In genomic region chr6:39035039-39035438, GRCm38 (mm10) we compare ENCODE assay signal across 24 mouse cellular contexts.
"Had no signal": no experiment of that assay in that cellular context is flagged by ENCODE, and none has a peak within 500 bp of the region (broad histone marks: within the 10 kb centered on the region; RNA-seq: fewer than 3 reads in every experiment).

No protein-coding gene starts in this region.

- H3K9me3 ChIP-seq: heart, embryonic 13.5 days; heart, embryonic 15.5 days; hindbrain, embryonic 13.5 days; hindbrain, embryonic 15.5 days; limb, embryonic 13.5 days; limb, embryonic 15.5 days; liver, embryonic 12.5 days had no signal

- H3K36me3 ChIP-seq: heart, embryonic 13.5 days; heart, embryonic 15.5 days; hindbrain, embryonic 13.5 days; hindbrain, embryonic 15.5 days; limb, embryonic 13.5 days; limb, embryonic 15.5 days; liver, embryonic 12.5 days had no signal

- ATAC-seq: hindbrain, postnatal 0 days; intestine, embryonic 16.5 days; liver, embryonic 12.5 days had no signal

- H3K9ac ChIP-seq: heart, embryonic 13.5 days; heart, embryonic 15.5 days; hindbrain, embryonic 13.5 days; hindbrain, embryonic 15.5 days; limb, embryonic 13.5 days; limb, embryonic 15.5 days; liver, embryonic 12.5 days; liver, embryonic 14.5 days had no signal

- H3K4me2 ChIP-seq: heart, embryonic 11.5 days; heart, embryonic 13.5 days; heart, embryonic 15.5 days; hindbrain, embryonic 13.5 days; hindbrain, embryonic 15.5 days; limb, embryonic 13.5 days; limb, embryonic 15.5 days; liver, embryonic 12.5 days had no signal

- H3K4me1 ChIP-seq: heart, embryonic 13.5 days; heart, embryonic 15.5 days; hindbrain, embryonic 15.5 days; liver, embryonic 12.5 days had no signal

- DNase-seq: gastrocnemius, postnatal 10 days; gastrocnemius, postnatal 25 days; heart, adult 11 months; heart, adult 2 months; heart, postnatal 14 days; heart, postnatal 36 days; kidney, adult 18-20 months; kidney, adult 8-10 months; kidney, postnatal 14 days; kidney, postnatal 36 days; layer of hippocampus, adult 9-11 months; layer of hippocampus, postnatal 36 days; left cerebral cortex, postnatal 4 days had no signal

- H3K27ac ChIP-seq: heart, adult 2 months; heart, embryonic 13.5 days; heart, embryonic 15.5 days; hindbrain, embryonic 13.5 days; hindbrain, embryonic 15.5 days; hindbrain, postnatal 0 days; limb, embryonic 13.5 days; limb, embryonic 15.5 days; liver, embryonic 12.5 days; liver, embryonic 14.5 days had no signal

- H3K4me3 ChIP-seq: heart, adult 2 months; heart, embryonic 13.5 days; heart, embryonic 15.5 days; hindbrain, embryonic 13.5 days; hindbrain, embryonic 15.5 days; limb, embryonic 13.5 days; limb, embryonic 15.5 days; liver, embryonic 12.5 days had no signal

- H3K27me3 ChIP-seq: heart, embryonic 15.5 days; hindbrain, embryonic 13.5 days; hindbrain, embryonic 15.5 days; limb, embryonic 13.5 days; limb, embryonic 15.5 days had no signal
